Mouse (Mus musculus) testis, postnatal 14 days (tissue): ENCODE results near the gene Mum1.

Source experiments
- DNase-seq: peaks from one replicate; pipeline ENCODE4 v3.0.0; 2021; ENCODE audit warnings: low spot score

Gene Mum1

GRCm38 (mm10) chr10:80226416-80227165 is at the start of gene Mum1:
Gene Mum1 (plus strand): TSS chr10:80226434.
- peak; percentile 99 for DNase-seq

DNA sequence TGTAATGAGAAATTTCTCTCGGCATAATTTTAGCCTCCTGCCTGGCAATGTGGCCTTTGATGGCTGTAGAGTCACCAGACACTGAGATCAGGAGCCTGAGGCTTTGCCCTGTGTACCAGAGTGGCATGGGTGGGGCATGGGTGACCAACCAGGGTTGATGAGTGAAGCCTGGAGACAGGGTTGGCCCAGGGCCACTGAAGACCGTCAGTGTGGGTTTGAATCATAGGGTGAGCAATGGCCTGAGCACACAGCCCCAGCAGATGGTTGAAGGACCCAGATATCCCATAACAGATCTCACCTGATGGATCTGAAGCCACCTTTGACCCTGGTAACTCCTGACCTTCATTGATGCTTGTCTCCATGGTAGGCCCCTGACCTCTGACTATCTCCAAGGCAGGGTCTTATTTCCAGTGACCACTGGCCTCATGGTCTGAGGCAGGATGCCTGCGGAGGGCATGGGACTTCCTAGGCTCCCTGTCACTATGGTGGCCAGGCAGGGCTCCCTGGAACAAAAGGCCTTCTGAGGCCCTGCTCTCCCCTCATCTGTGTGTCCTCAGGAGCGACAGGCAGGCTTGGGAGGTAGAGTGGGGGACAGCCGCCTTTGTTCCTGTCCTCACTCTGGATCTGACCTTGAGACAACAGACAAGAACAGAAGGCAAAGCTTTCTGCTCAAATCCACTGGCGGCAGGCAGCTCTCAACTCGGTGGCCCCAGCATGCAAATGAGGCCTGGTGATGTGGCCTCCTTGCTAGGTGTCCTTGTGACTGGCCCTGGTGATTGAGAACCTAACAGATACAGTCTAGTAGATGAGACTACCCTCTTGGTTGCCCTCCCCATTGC is 48.6 kb upstream of the Mum1 start:
- DNase-seq, result no peak

GRCm38 (mm10) chr10:80179068-80180051 is 46.9 kb upstream of the Mum1 start, which contains the start of gene Efna2:
Gene Efna2 (plus strand): TSS chr10:80179482.
- no peak for DNase-seq

DNA sequence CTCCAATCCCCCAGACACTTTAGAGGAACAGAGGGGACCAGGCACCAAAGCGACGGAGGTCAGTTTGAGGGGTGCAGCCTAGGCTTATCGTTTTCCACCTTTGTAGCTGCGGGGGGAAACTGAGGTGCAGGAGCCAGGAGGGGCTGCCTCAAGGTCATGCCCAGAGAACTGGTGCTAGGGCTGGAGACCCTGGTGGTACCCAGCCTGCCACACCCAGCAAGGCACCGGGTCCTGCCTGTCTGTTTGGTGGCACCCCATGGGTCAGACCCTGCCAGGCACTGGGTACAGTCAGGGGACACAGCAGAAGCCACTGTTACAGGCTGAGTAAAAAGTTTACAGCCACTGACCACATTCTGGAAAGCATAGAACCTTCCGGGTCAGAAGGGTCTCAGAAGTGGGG is 45.9 kb upstream of the Mum1 start:
- DNase-seq, result no peak

- no peak for DNase-seq
Measured at GRCm38 (mm10) chr10:80180823-80181222, 45.4 kb upstream of the Mum1 start.

DNA sequence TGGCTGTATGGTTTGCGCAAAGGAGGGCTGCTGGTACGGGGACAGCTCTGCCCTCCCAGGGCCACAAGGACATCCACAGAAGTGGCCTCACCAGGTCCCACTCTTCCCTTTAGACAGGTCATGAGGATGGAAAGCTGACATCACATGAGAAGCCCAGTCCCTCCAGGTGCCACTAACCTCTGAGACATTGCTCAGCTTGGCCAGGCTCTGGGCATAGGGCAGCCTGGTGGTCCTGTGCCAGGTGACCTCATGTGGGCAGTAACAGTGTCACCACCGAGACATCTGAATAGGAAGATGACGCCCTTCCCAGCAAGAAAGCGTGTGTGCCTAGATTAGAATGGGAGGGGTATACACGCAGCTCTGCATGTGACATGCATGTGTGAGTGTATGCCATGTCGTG is 43.7 kb upstream of the Mum1 start:
- no peak for DNase-seq

DNA sequence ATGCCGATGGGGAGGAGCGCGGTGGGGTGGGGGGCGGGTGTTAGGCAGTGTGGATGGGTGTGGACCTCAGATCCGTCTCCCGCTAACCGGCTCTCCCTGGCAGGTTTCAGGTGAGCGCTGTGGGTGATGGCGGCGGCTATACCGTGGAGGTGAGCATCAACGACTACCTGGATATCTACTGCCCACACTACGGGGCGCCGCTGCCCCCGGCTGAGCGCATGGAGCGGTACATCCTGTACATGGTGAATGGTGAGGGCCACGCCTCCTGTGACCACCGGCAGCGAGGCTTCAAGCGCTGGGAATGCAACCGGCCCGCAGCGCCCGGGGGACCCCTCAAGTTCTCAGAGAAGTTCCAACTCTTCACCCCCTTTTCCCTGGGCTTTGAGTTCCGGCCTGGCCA is 39.6 kb upstream of the Mum1 start:
- no peak for DNase-seq

DNA sequence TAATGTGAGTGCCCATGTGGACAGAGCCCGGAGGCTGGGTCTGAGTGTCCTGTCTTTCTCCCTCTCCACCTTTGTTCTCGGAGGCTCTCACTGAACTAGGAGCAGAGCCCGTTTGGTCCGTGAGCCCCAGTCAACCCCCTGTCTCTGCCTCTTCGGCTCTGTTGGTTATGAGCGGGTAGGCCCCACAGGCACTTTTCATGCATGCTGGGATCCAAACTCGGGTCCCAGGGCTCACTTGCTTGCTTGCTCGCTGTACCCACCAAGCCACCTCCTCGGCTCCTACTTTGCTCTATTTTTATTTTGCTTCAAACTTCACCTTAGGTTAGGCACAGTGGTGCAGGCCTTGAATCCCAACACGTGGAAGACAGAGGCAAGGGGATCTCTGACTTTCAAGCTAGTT is 38.5 kb upstream of the Mum1 start:
- no peak for DNase-seq

DNA sequence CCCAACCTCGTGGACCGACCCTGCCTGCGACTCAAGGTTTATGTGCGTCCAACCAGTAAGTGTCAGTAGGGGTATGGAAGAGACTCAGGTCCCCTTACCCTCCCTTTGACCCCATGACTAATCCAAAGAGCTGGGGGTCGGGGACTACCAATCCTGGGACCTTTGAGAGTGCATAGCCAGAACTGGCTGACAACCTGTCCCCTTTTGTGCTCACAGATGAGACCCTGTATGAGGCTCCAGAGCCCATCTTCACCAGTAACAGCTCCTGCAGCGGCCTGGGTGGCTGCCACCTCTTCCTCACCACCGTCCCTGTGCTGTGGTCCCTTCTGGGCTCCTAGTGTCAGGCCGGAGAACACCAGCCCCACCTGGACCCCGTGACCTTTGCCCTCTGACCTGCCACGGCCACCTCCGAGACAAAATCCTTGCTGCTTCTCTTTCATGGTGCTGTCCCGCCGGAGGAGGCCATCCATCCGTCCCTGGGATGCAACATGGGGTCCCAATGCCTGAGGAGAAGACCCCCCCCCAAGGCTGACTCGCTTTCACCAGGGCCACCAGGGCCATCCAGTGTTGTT is 37.7 kb upstream of the Mum1 start:
- DNase-seq, result no peak

- no peak for DNase-seq
Measured at GRCm38 (mm10) chr10:80189999-80190398, 36.2 kb upstream of the Mum1 start.

- DNase-seq, result no peak
Measured at GRCm38 (mm10) chr10:80190491-80191051, 35.7 kb upstream of the Mum1 start.

DNA sequence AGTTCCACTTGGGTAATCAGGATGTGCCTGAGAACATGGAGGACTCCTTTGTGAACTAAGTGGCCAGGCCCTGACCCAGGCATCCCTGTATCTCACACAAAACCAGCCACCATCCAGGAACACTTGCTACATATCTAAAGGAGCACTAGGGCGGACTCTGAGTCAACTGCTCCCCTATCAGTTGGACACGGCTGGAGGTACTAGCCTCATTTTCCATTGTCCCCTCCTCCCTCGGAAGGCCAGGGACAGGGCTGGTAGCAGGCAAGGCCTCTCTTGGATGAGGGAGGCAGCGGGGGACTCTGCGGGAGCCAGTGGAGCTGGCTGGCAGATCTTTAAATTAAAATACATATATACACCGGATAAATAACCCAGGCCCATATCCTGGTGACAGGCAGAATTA is 32.3 kb upstream of the Mum1 start:
- no peak for DNase-seq

DNA sequence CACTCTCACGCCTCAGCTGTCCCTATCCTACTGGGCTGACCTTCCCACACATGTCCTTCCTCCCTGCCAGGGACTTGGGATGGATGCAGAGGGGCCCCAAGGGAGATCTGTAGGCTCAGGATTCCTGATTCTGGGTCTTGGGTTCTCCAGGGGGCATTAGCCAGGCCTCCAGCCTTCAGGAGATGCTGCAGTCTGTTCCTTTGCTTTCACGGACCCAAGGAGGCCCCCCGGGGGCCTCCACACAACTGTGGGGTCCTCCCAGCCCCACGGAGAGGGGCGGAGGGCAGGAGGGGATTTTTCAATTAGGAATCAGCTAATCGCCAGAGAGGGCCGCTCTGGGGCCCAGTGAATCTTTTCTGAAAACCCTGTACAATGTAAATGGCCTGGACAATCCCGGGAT is 31.8 kb upstream of the Mum1 start:
- DNase-seq, result no peak

DNA sequence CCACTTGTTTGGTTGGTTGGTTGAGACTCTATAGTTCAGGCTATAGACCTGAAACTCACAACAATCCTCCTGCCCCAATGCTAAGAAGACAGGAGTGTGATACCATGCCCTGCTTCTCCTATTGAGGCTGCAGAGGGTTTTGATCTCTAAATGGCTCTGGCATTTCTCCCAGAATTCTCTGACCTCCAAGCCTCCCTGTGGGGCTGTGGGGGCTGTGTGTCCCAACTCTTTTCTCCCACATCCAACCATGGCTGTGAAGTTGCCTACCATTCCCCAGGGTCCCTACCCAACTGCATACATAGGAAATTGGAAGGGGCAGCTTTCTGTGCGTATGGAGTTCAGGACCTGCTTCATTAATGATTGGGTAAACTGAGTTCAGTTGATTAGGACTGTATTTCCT is 30.1 kb upstream of the Mum1 start:
- DNase-seq, result no peak

- DNase-seq, result no peak
Measured at GRCm38 (mm10) chr10:80196778-80197581, 29.3 kb upstream of the Mum1 start.

DNA sequence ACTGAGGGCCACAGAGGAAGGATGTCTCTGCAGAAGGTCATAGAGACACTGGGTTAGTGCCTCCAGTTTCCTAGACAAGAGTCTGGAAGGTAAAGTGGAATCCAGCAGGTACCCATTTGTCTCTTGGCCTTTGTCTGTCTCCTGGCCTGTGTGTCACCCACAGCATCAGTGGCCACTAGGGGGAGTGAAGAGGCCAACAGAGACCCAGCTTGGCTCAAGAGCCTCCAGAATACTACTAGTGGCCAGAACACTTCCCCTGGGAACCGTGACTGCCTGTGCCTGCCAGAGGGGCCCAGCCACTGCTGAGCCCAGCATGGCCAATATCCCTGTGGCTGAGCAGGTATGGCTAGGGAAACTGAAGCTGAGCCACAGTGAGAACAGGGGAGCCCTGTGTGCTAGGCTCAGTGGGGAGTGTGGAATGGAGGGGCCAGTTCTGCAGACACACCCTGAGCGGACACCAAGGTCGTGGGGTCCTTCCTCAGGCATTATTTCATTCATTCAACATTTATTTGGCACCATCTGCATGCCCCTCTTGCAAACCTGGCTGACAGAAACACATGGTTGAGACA is 26.7 kb upstream of the Mum1 start:
- DNase-seq, result peak; percentile 65

- DNase-seq, result no peak
Measured at GRCm38 (mm10) chr10:80200485-80200884, 25.7 kb upstream of the Mum1 start.

DNA sequence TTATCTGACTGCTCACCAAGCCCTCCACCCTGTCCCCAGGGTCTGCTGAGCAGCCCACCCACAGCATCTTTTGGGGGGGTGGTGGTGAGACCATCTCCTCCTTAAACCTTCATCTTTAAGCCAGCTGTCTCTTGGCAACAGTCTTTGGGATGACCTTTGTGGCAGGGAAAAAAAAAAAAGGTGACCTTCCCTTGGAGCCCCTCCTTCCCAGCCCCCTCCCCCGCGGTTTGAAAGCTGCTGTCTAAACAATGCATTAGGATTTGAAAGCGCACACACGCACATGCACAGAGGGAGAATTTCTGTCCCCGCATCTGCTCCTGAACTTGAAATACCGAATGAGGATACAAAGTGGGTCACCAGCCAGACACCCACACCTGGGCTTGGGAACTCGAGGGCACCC is 22.2 kb upstream of the Mum1 start:
- no peak for DNase-seq

GRCm38 (mm10) chr10:80207201-80207600 is 19.0 kb upstream of the Mum1 start:
- DNase-seq, result no peak

- no peak for DNase-seq
Measured at GRCm38 (mm10) chr10:80207676-80208075, 18.6 kb upstream of the Mum1 start.
